Comparison of ENCODE assay signal across 20 mouse cellular contexts in the genomic region with DNA sequence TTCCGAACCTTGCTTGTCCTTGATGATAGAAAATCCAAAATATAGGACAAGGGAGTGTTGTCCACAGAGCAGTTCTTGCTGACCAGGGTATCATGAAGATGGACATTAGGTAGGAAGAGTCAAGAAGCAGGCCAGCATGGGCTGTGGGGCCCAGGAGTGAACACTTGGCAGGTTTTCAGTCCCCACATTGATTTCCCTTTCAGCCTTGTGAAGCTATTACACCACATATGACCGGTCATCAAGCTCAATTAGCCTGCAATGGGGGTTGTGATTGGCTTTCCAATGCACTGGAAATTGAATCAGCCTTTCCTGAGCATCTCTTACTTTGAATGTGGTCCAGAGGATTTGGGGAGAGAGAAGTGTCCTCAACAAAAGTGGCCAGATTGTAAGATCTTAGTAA. TPM values are rescaled to one million over a fixed set of nuclear protein-coding genes. Genes with fewer than 3 reads are reported as not detected.
A peak's percentile ranks its signal among the peaks of the same experiment; 100 is the strongest.
DNase-seq lines count a peak whose midpoint lies in the region; ATAC-seq and TF ChIP-seq lines count a peak whose summit lies in the region.
"Had no signal": no experiment of that assay in that cellular context is flagged by ENCODE, and none has a peak within 500 bp of the region (broad histone marks: within the 10 kb centered on the region; RNA-seq: fewer than 3 reads in every experiment).

No protein-coding gene starts in this region.

- H3K27ac ChIP-seq in heart, embryonic 15.5 days, result peak overlapping the region; percentile 83
- H3K27ac ChIP-seq in left cerebral cortex, adult 2 months, result peak overlapping the region; percentile 53
- no peak overlapping the region for H3K27ac ChIP-seq in neural tube, embryonic 15.5 days (replicated peaks)
- H3K27ac ChIP-seq: embryonic facial prominence, embryonic 13.5 days; kidney, postnatal 0 days had no signal

- peaks cover 42% of the 10 kb centered on the region for H3K4me1 ChIP-seq in heart, embryonic 15.5 days (replicated peaks)
- peaks cover 8% of the 10 kb centered on the region for H3K4me1 ChIP-seq in neural tube, embryonic 15.5 days

- H3K4me3 ChIP-seq in heart, embryonic 15.5 days, result peak overlapping the region; percentile 79; the same call in 1 of the 2 replicates
- H3K4me3 ChIP-seq in left cerebral cortex, adult 2 months, result peak overlapping the region; percentile 83
- H3K4me3 ChIP-seq in neural tube, embryonic 15.5 days (replicated peaks), result no peak overlapping the region
- H3K4me3 ChIP-seq: embryonic facial prominence, embryonic 13.5 days; myocyte had no signal

- no peak overlapping the region for H3K9ac ChIP-seq in heart, embryonic 15.5 days
- H3K9ac ChIP-seq in neural tube, embryonic 15.5 days (replicated peaks), result no peak overlapping the region
- H3K9ac ChIP-seq: embryonic facial prominence, embryonic 13.5 days had no signal

- no peak for TF ChIP-seq CTCF in left cerebral cortex, adult 2 months (IDR thresholded peaks at IDR 0.05)

- H3K9me3 ChIP-seq in heart, embryonic 15.5 days (replicated peaks), result no peaks in the 10 kb centered on the region
- no peaks in the 10 kb centered on the region for H3K9me3 ChIP-seq in neural tube, embryonic 15.5 days (replicated peaks)
- H3K9me3 ChIP-seq: embryonic facial prominence, embryonic 13.5 days had no signal

- ATAC-seq in heart, embryonic 15.5 days (replicated peaks; ENCODE audit: insufficient number of reproducible peaks, insufficient read depth, low FRiP score, low read depth), result no peak
- no peak for ATAC-seq in neural tube, embryonic 15.5 days (ENCODE audit: low FRiP score)
- ATAC-seq: forebrain, embryonic 14.5 days; Patski had no signal

- peak; percentile 34 for DNase-seq in cerebellum, adult 9-11 months
- DNase-seq in cerebellum, adult 8-10 months, result no peak
- no peak for DNase-seq in heart, postnatal 4 days
- DNase-seq in left cerebral cortex, adult 2 months (ENCODE audit: extremely low spot score in 1 of 2, low spot score in 2 of 2), result no peak
- DNase-seq in left cerebral cortex, postnatal 25 days (ENCODE audit: low spot score in 2 of 2), result no peak
- DNase-seq in neural tube, embryonic 10.5 days (ENCODE audit: extremely low spot score, low spot score), result no peak
- DNase-seq: adrenal gland, adult 8-10 months; gastrocnemius, postnatal 36 days; lung, postnatal 36 days; right cerebral cortex, postnatal 25 days; thymus, adult 2 months had no signal

- no peaks in the 10 kb centered on the region for H3K27me3 ChIP-seq in heart, embryonic 15.5 days
- H3K27me3 ChIP-seq in neural tube, embryonic 15.5 days (replicated peaks), result no peaks in the 10 kb centered on the region
- H3K27me3 ChIP-seq: Patski had no signal

- intact Hi-C loops in left cerebral cortex, adult 2 months (cut with DNase I), result no loop called here
- intact Hi-C loops in left cerebral cortex, postnatal 25 days (cut with DNase I), result loop anchor here (10.0 kb wide), 1 partner anchor 332 kb away; no protein-coding TSS in a partner anchor

- H3K4me2 ChIP-seq in heart, embryonic 15.5 days, result peak overlapping the region; percentile 87
- H3K4me2 ChIP-seq in neural tube, embryonic 15.5 days, result 0 out of 2 replicates have a peak overlapping the region, but pooled peaks have one; percentile 90

- WGBS in heart, embryonic 15.5 days, result 89% methylated on average over 2 of the region's 2 CpGs
- 85% methylated on average over 2 of the region's 2 CpGs for WGBS in neural tube, embryonic 15.5 days

- no peaks in the 10 kb centered on the region for H3K36me3 ChIP-seq in heart, embryonic 15.5 days
- no peaks in the 10 kb centered on the region for H3K36me3 ChIP-seq in neural tube, embryonic 15.5 days
- H3K36me3 ChIP-seq: embryonic facial prominence, embryonic 13.5 days had no signal

RNA-seq across cellular contexts. Expression of a gene that starts 2.0 kb away (rescaled TPM):
- 56.1 and 56.4 TPM in 2 replicates for polyA plus RNA-seq in heart, embryonic 15.5 days (2015; fragmentation: Nextera tagmentation; extraction: Ambion mirVana)
- 100 to 1,000 TPM; 167 to 178 TPM for total RNA-seq in heart, postnatal 4 days (2021)
- 100 to 1,000 TPM; 176 to 182 TPM for total RNA-seq in left cerebral cortex, adult 2 months (2021)
- total RNA-seq in left cerebral cortex, postnatal 25 days (2021), result 100 to 1,000 TPM; 171 to 178 TPM
- 118 and 139 TPM in 2 replicates for polyA plus RNA-seq in neural tube, embryonic 15.5 days (2015; fragmentation: Nextera tagmentation; extraction: Ambion mirVana)
- total RNA-seq: megakaryocyte-erythroid progenitor cell, adult 5-6 weeks; neutrophil, adult 5-6 weeks had no signal
